Mouse (Mus musculus) spleen, postnatal 10 days (tissue): ENCODE measurements around the gene Epb41l3.

Source experiments
- DNase-seq, 2 experiments: peaks; one replicate each; pipeline ENCODE4 v3.0.0; 2021 to 2022; ENCODE audit warnings: low spot score in 2 of 2

Epb41l3 gene

GRCm38 (mm10) chr17:69181560-69182316, 106.3 kb downstream of the Epb41l3 start:
- DNase-seq: no peak

- DNase-seq: no peak
Observed at GRCm38 (mm10) chr17:69187794-69188193, 112.3 kb downstream of the Epb41l3 start.

- DNase-seq: no peak
Observed at GRCm38 (mm10) chr17:69192863-69193493, 117.5 kb downstream of the Epb41l3 start.

- no peak for DNase-seq
Observed at GRCm38 (mm10) chr17:69194599-69194998, 119.1 kb downstream of the Epb41l3 start.

- DNase-seq: no peak
Observed at GRCm38 (mm10) chr17:69195758-69196157, 120.3 kb downstream of the Epb41l3 start.

- no peak for DNase-seq
Observed at GRCm38 (mm10) chr17:69196656-69197055, 121.2 kb downstream of the Epb41l3 start.

GRCm38 (mm10) chr17:69198805-69199204, 123.3 kb downstream of the Epb41l3 start:
- no peak for DNase-seq

GRCm38 (mm10) chr17:69199827-69200226, 124.3 kb downstream of the Epb41l3 start:
- no peak for DNase-seq

- DNase-seq: no peak
Observed at GRCm38 (mm10) chr17:69200936-69201335, 125.5 kb downstream of the Epb41l3 start.

- DNase-seq: no peak
Observed at GRCm38 (mm10) chr17:69205282-69205999, 130.0 kb downstream of the Epb41l3 start.

- no peak for DNase-seq
Observed at GRCm38 (mm10) chr17:69207562-69208312, 132.3 kb downstream of the Epb41l3 start.

GRCm38 (mm10) chr17:69211065-69211464, 135.6 kb downstream of the Epb41l3 start:
- no peak for DNase-seq

GRCm38 (mm10) chr17:69216120-69216519, 140.6 kb downstream of the Epb41l3 start:
- no peak for DNase-seq

- DNase-seq: no peak
Observed at GRCm38 (mm10) chr17:69220849-69221248, 145.4 kb downstream of the Epb41l3 start.

- DNase-seq: no peak
Observed at GRCm38 (mm10) chr17:69221377-69221776, 145.9 kb downstream of the Epb41l3 start.

GRCm38 (mm10) chr17:69221966-69222692, 146.6 kb downstream of the Epb41l3 start:
- DNase-seq: no peak

GRCm38 (mm10) chr17:69225996-69226395, 150.5 kb downstream of the Epb41l3 start:
- DNase-seq: no peak

GRCm38 (mm10) chr17:69227426-69228014, 152.0 kb downstream of the Epb41l3 start:
- DNase-seq: no peak

GRCm38 (mm10) chr17:69229451-69229850, 154.0 kb downstream of the Epb41l3 start:
- no peak for DNase-seq

- DNase-seq: no peak
Observed at GRCm38 (mm10) chr17:69230131-69230621, 154.7 kb downstream of the Epb41l3 start.

- DNase-seq: no peak
Observed at GRCm38 (mm10) chr17:69231360-69231759, 155.9 kb downstream of the Epb41l3 start.
